Mouse (Mus musculus): ENCODE measurements at regions not wholly inside any gene's neighbourhood (a gene's known extent, or its start where the extent isn't known, plus 50 kb on each side); places are given as distances from the start of the nearest gene placed in this dataset.

DNA sequence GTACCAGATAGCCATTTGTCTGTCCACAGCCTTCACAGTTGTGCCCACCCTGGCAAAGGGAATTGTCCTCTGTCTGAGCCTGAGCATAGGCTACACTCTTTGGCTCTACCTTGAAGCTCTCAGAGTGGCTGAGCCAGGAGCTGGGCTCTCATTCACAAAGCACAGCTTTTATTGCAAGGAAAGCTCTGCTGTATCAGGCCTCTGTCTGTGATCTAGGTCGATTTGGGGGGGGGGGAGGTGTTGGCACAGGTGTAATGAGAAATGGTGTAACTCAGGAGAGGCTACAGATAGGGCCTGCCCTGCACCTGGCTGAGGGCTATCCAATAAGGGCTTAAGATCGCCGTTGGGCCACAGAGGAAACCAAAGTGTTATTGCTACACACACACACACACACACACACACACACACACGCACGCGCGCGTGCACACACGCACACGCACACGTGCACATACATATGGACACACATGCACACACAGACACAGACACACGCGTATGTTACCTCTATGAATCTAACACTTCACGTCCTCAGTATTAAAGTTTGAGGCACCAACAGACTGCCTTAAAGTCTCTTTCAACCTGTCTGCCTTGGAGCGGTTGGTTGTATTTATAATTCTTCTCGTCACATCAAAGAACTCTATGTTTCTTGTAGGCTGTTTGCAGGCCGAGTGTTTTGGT is 70.9 kb upstream of the Ppara start:
- Histone ChIP-seq H3K27me3 (ENCODE audit: insufficient read depth, low read length) (peaks cover 57% of the 10 kb centered on the region), H3K9me3 (ENCODE audit: low read length) (no peaks in the 10 kb centered on the region), H3K4me3 (replicated peaks; ENCODE audit: low read length) (no peak overlapping the region), H3K36me3 (ENCODE audit: insufficient read depth, low read length) (no peaks in the 10 kb centered on the region), H3K4me1 (replicated peaks; ENCODE audit: low read depth, low read length) (no peaks in the 10 kb centered on the region; the same call in 1 of the 2 replicates)
- no peak for TF ChIP-seq NANOG (IDR thresholded peaks at IDR 0.05; ENCODE audit: borderline replicate concordance, low read length)
- no peak for TF ChIP-seq POU5F1 (IDR thresholded peaks at IDR 0.05; ENCODE audit: borderline replicate concordance, low read length)
- no peak for TF ChIP-seq CTCF (conservative IDR thresholded peaks at IDR 0.05; ENCODE audit: low read length)

- no peaks in the 10 kb centered on the region for H3K36me3 ChIP-seq (ENCODE audit: insufficient read depth, low read length)
- peaks cover 58% of the 10 kb centered on the region for H3K27me3 ChIP-seq (ENCODE audit: insufficient read depth, low read length)
- H3K9me3 ChIP-seq (ENCODE audit: low read length): no peaks in the 10 kb centered on the region
- TF ChIP-seq POU5F1 (IDR thresholded peaks at IDR 0.05; ENCODE audit: borderline replicate concordance, low read length) (no peak), NANOG (IDR thresholded peaks at IDR 0.05; ENCODE audit: borderline replicate concordance, low read length) (no peak), CTCF (conservative IDR thresholded peaks at IDR 0.05; ENCODE audit: low read length) (no peak)
- peaks cover under 1% of the 10 kb centered on the region for H3K4me1 ChIP-seq (replicated peaks; ENCODE audit: low read depth, low read length)
- H3K4me3 ChIP-seq (replicated peaks; ENCODE audit: low read length): no peak overlapping the region
These were observed 70.4 kb upstream of the Ppara start for GRCm38 (mm10) chr15:85664432-85664828.

DNA sequence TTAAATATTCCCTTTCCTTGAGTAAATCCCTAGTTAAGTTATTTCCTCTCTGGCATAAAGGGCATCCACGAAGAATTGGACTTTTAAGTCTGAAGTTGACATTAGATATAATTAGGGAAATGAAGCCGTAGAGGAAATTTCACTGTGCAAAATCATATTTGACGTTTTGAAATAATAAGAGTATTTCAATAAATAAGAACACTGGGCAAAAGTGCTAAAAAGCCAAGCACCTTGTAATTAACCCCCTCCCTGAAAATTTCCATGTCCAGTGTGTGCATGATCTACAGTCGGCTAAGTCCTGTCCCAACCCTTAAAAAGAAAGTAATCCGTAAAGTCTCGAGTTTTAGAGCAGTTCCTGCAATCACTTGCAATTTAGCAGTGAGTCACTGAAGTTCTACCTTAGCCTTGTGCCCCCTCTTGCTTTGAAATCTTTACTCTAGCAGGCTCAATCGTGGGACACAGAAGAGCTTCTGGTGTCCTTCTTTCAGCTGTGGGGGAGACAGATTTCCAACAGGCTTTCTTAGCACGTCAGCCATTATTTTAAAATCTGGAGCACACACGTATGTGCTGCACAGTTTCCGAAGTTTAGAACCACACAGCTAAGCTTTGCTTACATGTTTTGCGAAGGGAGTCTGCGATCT is 69.5 kb upstream of the Ppara start:
- H3K36me3 ChIP-seq (ENCODE audit: insufficient read depth, low read length): no peaks in the 10 kb centered on the region
- no peak for TF ChIP-seq POU5F1 (IDR thresholded peaks at IDR 0.05; ENCODE audit: borderline replicate concordance, low read length)
- TF ChIP-seq NANOG (IDR thresholded peaks at IDR 0.05; ENCODE audit: borderline replicate concordance, low read length): no peak
- no peak for TF ChIP-seq CTCF (conservative IDR thresholded peaks at IDR 0.05; ENCODE audit: low read length)
- peaks cover 6% of the 10 kb centered on the region for H3K4me1 ChIP-seq (replicated peaks; ENCODE audit: low read depth, low read length)
- no peaks in the 10 kb centered on the region for H3K9me3 ChIP-seq (ENCODE audit: low read length)
- no peak overlapping the region for H3K4me3 ChIP-seq (replicated peaks; ENCODE audit: low read length)
- peaks cover 60% of the 10 kb centered on the region for H3K27me3 ChIP-seq (ENCODE audit: insufficient read depth, low read length)

DNA sequence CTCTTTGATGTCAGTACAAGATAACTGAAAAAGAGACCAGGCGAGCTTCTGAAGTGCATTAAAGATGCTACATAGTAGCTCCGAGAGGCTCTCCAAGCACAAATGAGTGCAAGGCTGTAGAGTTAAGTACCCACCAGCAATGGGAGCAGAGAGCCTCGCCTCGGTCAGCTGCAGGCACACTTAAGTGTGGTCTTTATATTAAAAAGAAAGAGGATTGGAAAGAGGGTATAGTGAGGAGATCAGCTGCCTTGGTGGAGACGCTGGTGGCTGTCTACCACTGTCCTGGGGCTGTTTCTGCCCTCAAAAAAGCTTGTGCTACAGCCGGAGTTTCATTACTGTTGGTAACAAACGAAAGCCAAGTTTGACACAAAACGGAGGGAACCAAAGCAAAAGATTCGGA is 68.3 kb upstream of the Ppara start:
- H3K36me3 ChIP-seq (ENCODE audit: insufficient read depth, low read length): no peaks in the 10 kb centered on the region
- H3K4me3 ChIP-seq (replicated peaks; ENCODE audit: low read length): no peak overlapping the region
- no peaks in the 10 kb centered on the region for H3K9me3 ChIP-seq (ENCODE audit: low read length)
- TF ChIP-seq CTCF (conservative IDR thresholded peaks at IDR 0.05; ENCODE audit: low read length) (no peak), NANOG (IDR thresholded peaks at IDR 0.05; ENCODE audit: borderline replicate concordance, low read length) (no peak), POU5F1 (IDR thresholded peaks at IDR 0.05; ENCODE audit: borderline replicate concordance, low read length) (no peak)
- H3K27me3 ChIP-seq (ENCODE audit: insufficient read depth, low read length): peaks cover 53% of the 10 kb centered on the region
- H3K4me1 ChIP-seq (replicated peaks; ENCODE audit: low read depth, low read length): peaks cover 6% of the 10 kb centered on the region

- Histone ChIP-seq H3K9me3 (ENCODE audit: low read length) (no peaks in the 10 kb centered on the region), H3K27me3 (ENCODE audit: insufficient read depth, low read length) (peaks cover 54% of the 10 kb centered on the region), H3K36me3 (ENCODE audit: insufficient read depth, low read length) (no peaks in the 10 kb centered on the region), H3K4me1 (replicated peaks; ENCODE audit: low read depth, low read length) (peaks cover 6% of the 10 kb centered on the region), H3K4me3 (replicated peaks; ENCODE audit: low read length) (no peak overlapping the region)
- TF ChIP-seq CTCF (conservative IDR thresholded peaks at IDR 0.05; ENCODE audit: low read length) (no peak), POU5F1 (IDR thresholded peaks at IDR 0.05; ENCODE audit: borderline replicate concordance, low read length) (no peak), NANOG (IDR thresholded peaks at IDR 0.05; ENCODE audit: borderline replicate concordance, low read length) (no peak)
These were observed 67.4 kb upstream of the Ppara start for GRCm38 (mm10) chr15:85667381-85667791.

GRCm38 (mm10) chr15:85667906-85668590 is 66.7 kb upstream of the Ppara start:
- Histone ChIP-seq H3K9me3 (ENCODE audit: low read length) (no peaks in the 10 kb centered on the region), H3K36me3 (ENCODE audit: insufficient read depth, low read length) (no peaks in the 10 kb centered on the region), H3K4me3 (replicated peaks; ENCODE audit: low read length) (no peak overlapping the region), H3K27me3 (ENCODE audit: insufficient read depth, low read length) (peaks cover 55% of the 10 kb centered on the region), H3K4me1 (replicated peaks; ENCODE audit: low read depth, low read length) (peaks cover 6% of the 10 kb centered on the region)
- no peak for TF ChIP-seq NANOG (IDR thresholded peaks at IDR 0.05; ENCODE audit: borderline replicate concordance, low read length)
- TF ChIP-seq POU5F1 (IDR thresholded peaks at IDR 0.05; ENCODE audit: borderline replicate concordance, low read length): no peak
- TF ChIP-seq CTCF (conservative IDR thresholded peaks at IDR 0.05; ENCODE audit: low read length): no peak

- Histone ChIP-seq H3K27me3 (ENCODE audit: insufficient read depth, low read length) (peaks cover 59% of the 10 kb centered on the region), H3K9me3 (ENCODE audit: low read length) (no peaks in the 10 kb centered on the region), H3K36me3 (ENCODE audit: insufficient read depth, low read length) (no peaks in the 10 kb centered on the region), H3K4me1 (replicated peaks; ENCODE audit: low read depth, low read length) (peaks cover 6% of the 10 kb centered on the region), H3K4me3 (replicated peaks; ENCODE audit: low read length) (no peak overlapping the region)
- TF ChIP-seq POU5F1 (IDR thresholded peaks at IDR 0.05; ENCODE audit: borderline replicate concordance, low read length) (no peak), CTCF (conservative IDR thresholded peaks at IDR 0.05; ENCODE audit: low read length) (no peak), NANOG (IDR thresholded peaks at IDR 0.05; ENCODE audit: borderline replicate concordance, low read length) (no peak)
These were observed 65.7 kb upstream of the Ppara start for GRCm38 (mm10) chr15:85668871-85669651.

Data from E14TG2a.4 (cell line).